ENCODE assay signal across 10 mouse cellular contexts in the genomic region with DNA sequence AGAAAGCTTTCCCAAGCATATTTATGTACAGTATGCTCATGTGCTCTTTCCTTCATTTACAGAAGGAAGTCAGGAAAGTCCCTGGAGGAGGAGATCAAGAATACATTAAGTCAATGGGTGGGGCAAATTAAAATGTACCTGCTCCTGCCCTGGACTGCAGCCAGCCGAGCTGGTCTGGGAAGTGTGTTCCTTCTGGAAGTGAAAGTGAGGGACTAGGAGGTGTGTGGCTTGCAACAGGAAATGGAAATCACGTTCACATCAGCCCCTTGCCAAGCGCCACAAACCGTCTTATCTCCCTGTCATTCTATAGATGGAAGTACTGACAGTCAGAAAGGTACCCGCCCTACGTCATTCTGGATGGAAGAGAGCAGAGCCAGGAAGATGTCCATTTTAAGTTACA. TPM values are rescaled to one million over a fixed set of nuclear protein-coding genes. Genes with fewer than 3 reads are reported as not detected.
DNase-seq lines count a peak whose midpoint lies in the region; ATAC-seq and TF ChIP-seq lines count a peak whose summit lies in the region.
"Had no signal": no experiment of that assay in that cellular context is flagged by ENCODE, and none has a peak within 500 bp of the region (broad histone marks: within the 10 kb centered on the region; RNA-seq: fewer than 3 reads in every experiment).

No protein-coding gene starts in this region.

- peak overlapping the region; percentile 32 for H3K4me2 ChIP-seq in heart, postnatal 0 days (ENCODE audit: low read depth, low read length)

- ATAC-seq in heart, postnatal 0 days (ENCODE audit: insufficient read depth, low read depth): no peak

- no peaks in the 10 kb centered on the region for H3K79me2 ChIP-seq in macrophage (ENCODE audit: inconsistent target)

- no peak overlapping the region for H3K9ac ChIP-seq in heart, postnatal 0 days (replicated peaks; ENCODE audit: low read depth, low read length)

- intact Hi-C loops in gastrocnemius, adult 2 months (cut with DNase I): no loop called here

- no peaks in the 10 kb centered on the region for H3K9me3 ChIP-seq in heart, postnatal 0 days (replicated peaks; ENCODE audit: control insufficient read depth, low read length)

- peak overlapping the region; percentile 51 for H3K4me3 ChIP-seq in gastrocnemius, adult 2 months
- no peak overlapping the region for H3K4me3 ChIP-seq in heart, postnatal 0 days (ENCODE audit: low read depth, low read length)
- no peak overlapping the region for H3K4me3 ChIP-seq in macrophage (ENCODE audit: inconsistent target)

- WGBS in heart, postnatal 0 days: 32% methylated on average over 6 of the region's 6 CpGs
- WGBS in macrophage (ENCODE audit: missing documents): 11% methylated on average over 6 of the region's 6 CpGs

- no peaks in the 10 kb centered on the region for H3K36me3 ChIP-seq in heart, postnatal 0 days (replicated peaks; ENCODE audit: control insufficient read depth, insufficient read depth, low read length)
- H3K36me3 ChIP-seq in macrophage (ENCODE audit: inconsistent target): no peaks in the 10 kb centered on the region

- peaks cover 10% of the 10 kb centered on the region; the same call in 1 of the 2 replicates for H3K27me3 ChIP-seq in heart, postnatal 0 days (ENCODE audit: control insufficient read depth, insufficient read depth, low read length)

- H3K4me1 ChIP-seq in heart, postnatal 0 days (ENCODE audit: control insufficient read depth, insufficient read depth): peaks cover 10% of the 10 kb centered on the region; the same call in 1 of the 2 replicates

- no peak for TF ChIP-seq EP300 in heart, postnatal 0 days (IDR thresholded peaks at IDR 0.05; ENCODE audit: low read depth)

- TF ChIP-seq CTCF in gastrocnemius, adult 2 months (IDR thresholded peaks at IDR 0.05): no peak
- TF ChIP-seq CTCF in heart, postnatal 0 days (IDR thresholded peaks at IDR 0.05; ENCODE audit: low read depth): no peak

- no peak overlapping the region for H3K27ac ChIP-seq in gastrocnemius, adult 2 months
- H3K27ac ChIP-seq in heart, postnatal 0 days (ENCODE audit: low read depth): no peak overlapping the region
- H3K27ac ChIP-seq in macrophage: 0 out of 2 replicates have a peak overlapping the region, but pooled peaks have one; percentile 3

- DNase-seq in gastrocnemius, adult 2 months: no peak
- DNase-seq in gastrocnemius, adult 8-10 months (ENCODE audit: low spot score in 2 of 2): no peak
- no peak for DNase-seq in heart, postnatal 0 days (ENCODE audit: low spot score)
- peak; percentile 75 for DNase-seq in kidney, postnatal 14 days
- DNase-seq in adipocyte (ENCODE audit: low spot score): no peak
- DNase-seq in right cerebral cortex, postnatal 10 days (ENCODE audit: low spot score in 2 of 2): no peak
- no peak for DNase-seq in layer of hippocampus, postnatal 14 days (ENCODE audit: low spot score in 2 of 2)
- DNase-seq: layer of hippocampus, postnatal 36 days had no signal

RNA-seq across cellular contexts. Expression of a gene that starts 0.4 kb away (rescaled TPM):
- total RNA-seq in gastrocnemius, adult 2 months (2021): under 1 TPM in 1 of 2 experiments, not detected in 1; 0.08 TPM
- under 1 TPM in 1 of 4 experiments, not detected in 3; 0.09 TPM for total RNA-seq in gastrocnemius, adult 8-10 months (2022)
- not detected in 2 replicates for total RNA-seq in heart, postnatal 0 days (2014; rRNA removed; ENCODE audit: low replicate concordance)
- 0.03 TPM in 1 of 2 replicates, not detected in the other for polyA plus RNA-seq in heart, postnatal 0 days (2015; fragmentation: Nextera tagmentation; extraction: Ambion mirVana)
- total RNA-seq in macrophage (2018; cell fraction: chromatin; rRNA removed): 10 to 100 TPM in 11 of 26 experiments, 1 to 10 TPM in 13, under 1 TPM in 2; 0.43 to 90.1 (median 7.4) TPM
- 100 to 1,000 TPM in 1 of 26 experiments, 10 to 100 TPM in 8, 1 to 10 TPM in 17; 1.1 to 124 (median 6.6) TPM for total RNA-seq in macrophage (2018; cell fraction: cytosol; rRNA removed)
- total RNA-seq in macrophage (2018; cell fraction: nucleus; rRNA removed): 100 to 1,000 TPM in 4 of 26 experiments, 10 to 100 TPM in 12, 1 to 10 TPM in 10; 1.3 to 210 (median 19.0) TPM
- polyA plus RNA-seq in macrophage (2018): 0.41 to 2.6 TPM (median 0.95 TPM) in 3 replicates
- total RNA-seq in layer of hippocampus, postnatal 14 days (2021): not detected
- total RNA-seq: gastrocnemius, postnatal 36 days; layer of hippocampus, postnatal 36 days had no signal
